Mouse (Mus musculus) Muller cell, postnatal 12 days (primary cell): Measurements from ENCODE around the gene Boll.

Experiments
- DNase-seq: peaks from one replicate; pipeline ENCODE4 v3.0.0-alpha.2; 2015; ENCODE audit errors: inconsistent ontology term

Boll gene

GRCm38 (mm10) chr1:55238496-55238895 lies 124.8 kb downstream of the Boll start:
- DNase-seq: no peak

- no peak for DNase-seq
Observed at GRCm38 (mm10) chr1:55237643-55238161, 125.6 kb downstream of the Boll start.

GRCm38 (mm10) chr1:55236890-55237642 lies 126.2 kb downstream of the Boll start, which contains the start of gene Mars2:
TSS of gene Mars2 (plus strand) at chr1:55237177.
- peak; percentile 97 for DNase-seq

- no peak for DNase-seq
Observed at GRCm38 (mm10) chr1:55236487-55236886, 126.8 kb downstream of the Boll start.

GRCm38 (mm10) chr1:55234910-55235520 lies 128.3 kb downstream of the Boll start:
- no peak for DNase-seq

GRCm38 (mm10) chr1:55228256-55228884 lies 134.9 kb downstream of the Boll start:
- peak; percentile 37 for DNase-seq

- DNase-seq: no peak
Observed at GRCm38 (mm10) chr1:55227376-55227775, 135.9 kb downstream of the Boll start.

GRCm38 (mm10) chr1:55226011-55226857 lies 137.0 kb downstream of the Boll start, which contains the start of gene Rftn2:
TSS of gene Rftn2 (minus strand) at chr1:55226782.
- peak; percentile 81 for DNase-seq

GRCm38 (mm10) chr1:55225398-55225797 lies 137.9 kb downstream of the Boll start:
- DNase-seq: peak; percentile 24

GRCm38 (mm10) chr1:55224111-55224510 lies 139.2 kb downstream of the Boll start:
- peak; percentile 26 for DNase-seq

GRCm38 (mm10) chr1:55223026-55223425 lies 140.2 kb downstream of the Boll start:
- no peak for DNase-seq

GRCm38 (mm10) chr1:55221352-55221751 lies 141.9 kb downstream of the Boll start:
- DNase-seq: peak; percentile 78

- no peak for DNase-seq
Observed at GRCm38 (mm10) chr1:55217191-55217590, 146.1 kb downstream of the Boll start.

GRCm38 (mm10) chr1:55215185-55215813 lies 148.0 kb downstream of the Boll start:
- DNase-seq: peak; percentile 64

GRCm38 (mm10) chr1:55213936-55214335 lies 149.3 kb downstream of the Boll start:
- DNase-seq: no peak

GRCm38 (mm10) chr1:55213475-55213874 lies 149.8 kb downstream of the Boll start:
- DNase-seq: no peak

GRCm38 (mm10) chr1:55212771-55213170 lies 150.5 kb downstream of the Boll start:
- no peak for DNase-seq

GRCm38 (mm10) chr1:55211081-55211480 lies 152.2 kb downstream of the Boll start:
- no peak for DNase-seq

- DNase-seq: no peak
Observed at GRCm38 (mm10) chr1:55210202-55210965, 152.9 kb downstream of the Boll start.

GRCm38 (mm10) chr1:55208500-55209140 lies 154.6 kb downstream of the Boll start:
- no peak for DNase-seq
